Mouse (Mus musculus): ENCODE data around the gene Tbc1d21.

Gene Tbc1d21

GRCm38 (mm10) chr9:58370355-58370754 is at the start of gene Tbc1d21:
Gene Tbc1d21 (minus strand): TSS chr9:58370455.
- DNase-seq (ENCODE audit: low spot score) = no peak

GRCm38 (mm10) chr9:58411556-58411955 is 41.3 kb upstream of the Tbc1d21 start:
- DNase-seq (ENCODE audit: low spot score) = no peak

DNA sequence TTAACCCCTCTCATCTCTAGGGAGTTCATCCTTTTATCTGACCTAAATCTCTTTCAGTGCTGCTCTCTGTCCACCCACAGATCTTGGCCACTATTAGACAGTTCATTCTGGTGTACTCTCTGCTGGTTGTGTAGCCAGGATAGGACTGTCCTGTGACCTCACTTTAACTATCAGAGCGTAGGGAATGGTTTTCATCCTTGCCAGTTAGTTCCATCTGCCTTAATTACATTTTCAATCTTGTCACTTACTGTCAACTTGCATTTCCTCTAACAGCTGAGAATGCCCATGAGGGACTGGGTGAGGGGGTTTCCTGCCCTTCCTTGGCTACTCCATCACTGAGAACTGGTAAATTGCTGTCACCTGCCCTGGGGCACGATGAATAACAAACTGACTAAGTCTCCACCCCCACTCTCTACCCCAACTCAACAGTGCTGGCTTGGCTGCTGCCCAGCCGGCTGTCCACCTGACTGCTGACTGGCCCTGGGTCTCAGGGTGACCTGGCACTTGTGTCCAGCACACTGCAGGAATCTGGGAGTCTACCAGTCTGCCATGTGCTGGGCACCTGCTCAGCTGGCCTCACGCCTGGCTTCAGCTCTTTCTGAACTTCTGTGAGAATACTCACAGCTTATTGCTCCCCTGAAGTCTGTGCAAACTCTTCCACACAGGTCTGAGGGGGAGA is 39.9 kb upstream of the Tbc1d21 start:
- no peak for DNase-seq (ENCODE audit: low spot score)

DNA sequence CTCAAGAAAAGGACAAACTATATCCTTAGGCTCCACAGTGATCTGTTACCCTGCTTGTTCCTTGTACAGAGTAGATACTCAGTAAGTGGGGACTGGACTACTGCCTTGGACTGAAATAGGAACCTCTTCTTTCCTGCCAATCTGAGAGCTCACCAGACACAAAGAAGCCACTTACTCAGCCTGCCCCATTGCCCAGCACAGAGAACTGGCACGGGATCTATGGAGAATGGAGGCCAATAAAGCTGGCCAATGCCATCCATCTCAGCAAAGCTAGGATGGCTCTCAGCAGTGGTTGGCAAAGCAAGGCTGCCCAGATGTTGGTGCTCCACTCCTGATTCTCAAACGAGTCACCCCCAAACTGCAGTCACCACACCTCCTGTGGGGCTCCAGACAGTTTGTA is 39.0 kb upstream of the Tbc1d21 start:
- no peak for DNase-seq (ENCODE audit: low spot score)

- no peak for DNase-seq (ENCODE audit: low spot score)
Measured at GRCm38 (mm10) chr9:58404412-58404811, 34.2 kb upstream of the Tbc1d21 start.

- no peak for DNase-seq (ENCODE audit: low spot score)
Measured at GRCm38 (mm10) chr9:58401371-58402082, 31.3 kb upstream of the Tbc1d21 start.

GRCm38 (mm10) chr9:58399609-58400008 is 29.4 kb upstream of the Tbc1d21 start:
- no peak for DNase-seq (ENCODE audit: low spot score)

- no peak for DNase-seq (ENCODE audit: low spot score)
Measured at GRCm38 (mm10) chr9:58394605-58395004, 24.4 kb upstream of the Tbc1d21 start.

- DNase-seq (ENCODE audit: low spot score) = no peak
Measured at GRCm38 (mm10) chr9:58393875-58394274, 23.6 kb upstream of the Tbc1d21 start.

DNA sequence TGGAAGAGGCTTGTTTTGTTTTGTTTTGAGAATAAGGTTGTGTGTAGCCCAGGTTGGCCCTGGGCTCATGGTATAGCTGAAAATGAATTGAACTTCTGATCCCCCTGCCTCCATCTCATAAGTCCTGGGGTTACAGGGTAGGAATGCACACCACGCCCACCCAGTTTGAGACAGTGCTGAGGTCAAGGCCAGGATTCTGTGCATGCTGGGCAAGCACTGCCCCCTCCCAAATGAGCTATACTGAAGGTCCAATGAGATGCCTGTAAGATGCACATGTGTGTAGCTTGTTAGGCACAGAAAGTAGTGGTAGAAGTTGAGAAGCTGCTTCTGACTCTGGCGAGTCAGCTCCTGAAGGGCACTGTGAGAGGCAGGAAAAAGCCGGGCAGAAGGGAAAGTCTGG is 18.1 kb upstream of the Tbc1d21 start:
- DNase-seq (ENCODE audit: low spot score) = no peak

- DNase-seq (ENCODE audit: low spot score) = no peak
Measured at GRCm38 (mm10) chr9:58378878-58379277, 8.6 kb upstream of the Tbc1d21 start.

DNA sequence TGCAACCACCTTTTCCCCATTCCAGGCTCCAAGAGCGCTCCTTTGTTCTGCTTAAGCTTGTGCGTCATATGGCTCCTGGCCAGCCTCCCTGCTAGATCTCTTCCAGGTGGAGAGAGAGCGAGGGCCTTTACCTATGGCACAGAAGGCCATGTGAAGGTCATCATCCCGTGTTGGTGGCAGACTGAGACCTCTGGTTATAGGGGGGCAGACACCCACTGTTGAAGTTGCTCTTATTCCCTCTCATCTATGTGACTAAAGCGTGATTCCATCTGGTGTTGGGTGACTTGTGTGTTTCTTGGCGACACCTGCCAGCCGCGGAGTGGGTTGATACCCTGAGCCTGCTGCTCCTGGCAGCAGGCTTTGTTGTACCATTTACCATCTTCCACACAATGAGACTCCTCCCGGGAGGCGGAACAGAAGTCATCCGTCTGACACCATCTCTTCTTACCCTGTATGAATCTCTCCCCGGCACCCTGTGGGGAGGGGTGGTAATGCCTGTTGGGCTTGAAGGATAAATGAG is 3.7 kb upstream of the Tbc1d21 start:
- DNase-seq (ENCODE audit: low spot score) = no peak

DNA sequence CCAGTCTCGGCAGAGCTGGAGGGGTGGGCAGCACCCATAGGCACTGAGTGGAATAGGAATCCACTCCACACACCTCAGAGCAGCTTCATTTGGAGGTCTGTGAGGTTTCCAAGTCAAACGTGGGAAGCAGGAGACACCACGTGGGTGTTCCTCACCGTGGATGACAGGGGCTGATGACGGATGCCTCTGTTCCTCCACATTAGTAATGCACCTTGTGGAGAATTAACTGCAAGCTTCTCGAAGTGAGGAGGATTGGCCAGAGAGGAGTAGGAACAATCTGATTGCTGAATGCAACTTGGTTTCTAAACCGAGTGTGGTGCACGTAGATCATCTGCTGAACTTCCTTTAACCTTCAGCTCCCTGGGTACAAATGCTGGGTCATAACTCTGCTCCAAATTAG is 1.7 kb upstream of the Tbc1d21 start:
- DNase-seq (ENCODE audit: low spot score) = no peak

DNA sequence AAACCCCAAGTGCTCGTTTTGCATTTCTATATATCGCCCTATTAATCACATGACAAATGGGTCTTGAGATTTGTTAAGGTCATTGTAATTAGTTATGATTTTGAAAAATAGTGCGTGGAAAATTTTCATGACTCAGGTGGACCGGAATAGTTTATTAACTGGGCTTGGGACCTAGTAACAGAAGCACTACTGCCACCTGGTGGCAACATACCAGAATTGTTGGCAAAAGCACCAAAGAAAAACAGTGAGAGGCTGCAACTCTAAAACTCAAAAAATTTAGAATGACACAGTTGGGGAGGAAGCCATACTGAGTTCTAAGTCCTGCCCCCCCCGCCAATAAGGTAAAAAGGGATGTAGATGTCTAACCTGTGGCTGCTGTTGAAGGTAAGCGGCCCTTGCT is 611 bp downstream of the Tbc1d21 start:
- peak; percentile 17 for DNase-seq (ENCODE audit: low spot score)

DNA sequence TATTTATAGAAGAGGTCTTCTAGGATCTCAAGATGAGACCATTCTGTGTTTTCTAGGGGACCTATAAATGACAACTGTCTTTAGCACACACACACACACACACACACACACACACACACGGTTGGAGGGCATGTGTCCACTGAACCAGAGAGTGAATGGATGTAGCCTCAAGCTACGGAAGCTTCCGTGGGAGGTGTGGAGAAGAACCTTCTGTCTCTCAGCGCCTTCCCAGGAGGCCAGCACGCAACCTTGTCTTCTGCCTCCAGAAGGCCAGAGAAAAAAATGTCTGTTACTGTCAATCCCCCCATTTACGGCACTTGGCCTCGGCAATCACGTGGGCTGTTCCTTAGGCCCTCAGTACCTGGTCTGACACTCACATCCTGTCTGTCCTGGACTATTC is 5.9 kb downstream of the Tbc1d21 start:
- no peak for DNase-seq (ENCODE audit: low spot score)

GRCm38 (mm10) chr9:58361956-58362355 is 8.3 kb downstream of the Tbc1d21 start:
- no peak for DNase-seq (ENCODE audit: low spot score)

- no peak for DNase-seq (ENCODE audit: low spot score)
Measured at GRCm38 (mm10) chr9:58361373-58361772, 8.9 kb downstream of the Tbc1d21 start.

DNA sequence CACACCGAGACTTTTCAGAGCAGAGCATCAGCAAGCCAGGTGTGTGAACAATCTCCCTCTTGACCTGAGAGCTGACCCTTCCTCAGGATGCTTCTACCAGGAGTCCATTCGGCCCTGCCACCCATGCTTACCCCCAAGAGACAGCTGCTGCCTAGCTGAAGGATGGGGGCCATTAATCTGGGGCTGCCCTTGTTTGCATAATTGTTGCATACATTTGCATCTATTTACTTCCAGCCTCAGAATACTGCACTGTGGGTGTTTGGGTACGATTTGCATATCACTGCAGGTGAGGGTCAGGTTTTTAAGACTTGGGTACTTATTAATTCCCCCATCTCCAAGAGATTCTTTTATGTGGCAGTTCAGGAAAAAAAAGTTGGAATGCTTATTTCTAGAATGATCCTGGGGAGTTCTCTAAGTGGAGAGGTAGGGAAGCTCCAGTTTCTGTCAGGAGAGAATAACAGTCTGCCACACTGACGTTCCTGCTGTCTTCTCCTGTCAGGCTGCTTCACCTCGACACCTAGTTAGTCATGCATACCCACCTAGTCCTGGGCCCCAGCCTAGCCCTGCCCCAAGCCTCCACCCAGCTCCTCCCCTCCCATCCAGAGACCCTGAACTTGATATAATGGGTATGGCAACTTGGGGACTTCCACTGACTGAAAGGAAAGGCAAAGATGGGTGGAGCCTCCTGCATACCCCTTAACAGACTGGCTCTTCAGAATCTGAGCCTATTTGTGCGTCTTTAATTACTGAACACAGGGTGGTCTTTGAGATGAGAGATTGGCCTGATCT is 14.8 kb downstream of the Tbc1d21 start:
- no peak for DNase-seq (ENCODE audit: low spot score)

DNA sequence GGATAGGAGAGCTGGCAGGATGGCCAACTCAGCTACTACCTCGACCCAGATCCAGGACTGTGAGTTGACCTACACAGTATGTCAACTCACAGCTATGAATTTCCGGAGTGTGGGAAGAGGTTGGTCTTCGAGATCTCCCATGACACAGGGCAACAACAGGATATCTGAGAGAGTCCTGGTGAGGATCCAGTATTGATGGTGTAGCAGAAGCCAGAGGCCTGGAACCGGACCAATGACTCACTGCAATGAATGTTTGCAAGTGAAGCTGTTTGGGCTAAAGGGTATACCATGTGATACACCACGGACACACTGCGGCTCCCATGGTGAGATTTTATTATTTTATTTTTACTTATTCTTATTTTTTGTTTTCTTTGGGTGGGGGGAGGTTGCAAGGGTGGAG is 15.6 kb downstream of the Tbc1d21 start:
- DNase-seq (ENCODE audit: low spot score) = no peak

DNA sequence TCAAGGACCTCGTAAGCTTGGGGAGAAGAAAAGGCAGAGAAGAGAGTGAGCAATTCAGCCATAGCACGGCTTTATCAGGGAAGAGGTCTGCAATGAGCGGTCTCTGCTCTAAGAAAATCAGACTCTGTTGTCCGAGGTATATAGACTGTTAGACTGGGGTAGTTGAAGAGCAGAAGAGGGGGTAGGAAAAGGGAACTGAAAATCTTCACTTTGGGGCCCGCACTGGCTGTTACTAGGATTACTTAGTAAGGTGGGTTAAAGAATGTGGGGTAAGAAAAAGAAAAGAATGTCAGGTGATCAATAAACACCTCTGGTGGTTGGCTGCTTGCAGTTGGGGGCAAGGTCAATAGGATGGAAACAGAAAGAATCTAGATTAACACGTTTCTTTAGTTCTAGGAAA is 17.0 kb downstream of the Tbc1d21 start:
- DNase-seq (ENCODE audit: low spot score) = no peak

DNA sequence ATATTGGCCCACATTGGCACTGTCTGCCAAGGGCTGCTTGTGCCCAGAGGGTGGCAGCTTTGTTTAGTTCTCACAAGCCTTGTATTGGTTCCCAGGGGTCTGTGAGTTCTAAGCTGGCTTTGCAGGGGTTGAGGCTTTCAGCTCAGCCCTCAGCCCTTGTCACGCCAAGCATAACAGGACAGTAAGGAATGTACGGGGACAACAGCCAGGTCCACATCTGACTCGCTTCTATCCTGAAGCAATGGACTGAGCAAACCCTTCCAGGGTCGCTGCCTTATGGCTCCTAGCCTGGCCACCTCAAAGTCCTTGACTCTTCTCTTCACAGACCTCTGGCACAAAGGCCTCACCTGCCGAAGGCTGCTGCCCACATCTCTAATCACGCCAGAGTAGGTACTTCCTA is 22.5 kb downstream of the Tbc1d21 start:
- no peak for DNase-seq (ENCODE audit: low spot score)

DNA sequence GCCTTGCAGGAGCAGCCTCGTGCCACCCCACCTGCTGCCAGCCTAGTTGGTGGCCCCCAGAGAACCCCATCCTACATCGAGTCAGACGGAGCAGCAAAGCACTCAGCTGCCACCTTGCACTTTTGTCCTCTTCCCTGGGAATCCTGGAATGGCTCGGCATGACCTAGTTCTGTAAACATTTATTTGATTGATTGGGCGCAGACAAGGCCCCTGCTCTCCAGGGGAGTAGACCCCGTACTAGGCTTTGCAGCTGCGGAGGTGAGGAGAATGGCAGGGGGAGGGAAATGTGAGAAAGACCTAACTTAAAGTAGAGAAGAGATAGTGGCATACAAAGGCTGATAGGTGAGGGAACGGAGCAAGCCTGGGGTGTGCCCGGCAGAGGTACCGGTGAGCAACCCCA is 23.8 kb downstream of the Tbc1d21 start:
- DNase-seq (ENCODE audit: low spot score) = no peak

DNA sequence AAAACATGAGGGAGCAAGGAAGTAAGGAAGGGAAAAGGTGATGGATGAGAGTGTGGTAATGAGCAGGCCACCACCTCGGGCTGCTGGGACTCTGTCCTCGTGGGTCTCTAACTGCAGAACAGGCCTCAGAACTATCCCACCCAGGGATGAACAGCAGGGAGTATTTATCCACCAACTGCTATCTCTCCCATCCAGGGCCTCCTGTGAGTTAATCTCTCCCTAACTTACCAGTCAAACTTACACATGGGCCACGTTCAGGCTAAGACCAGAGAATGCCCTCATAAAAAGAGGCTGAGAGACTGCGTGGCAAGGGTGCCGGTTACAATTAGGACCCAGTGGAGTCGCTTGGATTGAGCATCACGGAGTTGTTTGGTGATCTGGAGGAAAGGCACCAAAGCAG is 24.3 kb downstream of the Tbc1d21 start:
- no peak for DNase-seq (ENCODE audit: low spot score)

Measured in c-Kit-positive CD71-positive TER-119-positive erythroid progenitor cells, embryonic 14.5 days (primary cell).